Mouse (Mus musculus) liver, postnatal 0 days (tissue): ENCODE results near the gene Snapc4. TPM values are rescaled to one million over a fixed set of nuclear protein-coding genes. Genes with fewer than 3 reads are reported as not detected.

Experiments
- ATAC-seq: fragments of 200-750 bp; cut with Nextera tagmentation; 2 replicates; pipeline ENCODE4 v1.8.0; 2017; ENCODE audit warnings: mild to moderate bottlenecking, moderate library complexity
- DNase-seq: peaks from one replicate; pipeline ENCODE4 v3.0.0-alpha.2; 2016
- H3K27ac ChIP-seq: fragments of 300-500 bp; sonication (generic); 2 replicates; pipeline ENCODE4 v1.5.1; 2014; ENCODE audit warnings: antibody characterized with exemption, moderate library complexity, mild to moderate bottlenecking, low read depth
- H3K27me3 ChIP-seq: fragments of 300-500 bp; sonication (generic); 2 replicates; pipeline ENCODE4 v1.6.1; 2014; ENCODE audit warnings: low read length, control low read depth, mixed read lengths; ENCODE audit not compliant: insufficient read depth
- H3K36me3 ChIP-seq: fragments of 300-500 bp; sonication (generic); replicated peaks from 2 replicates; pipeline ENCODE4 v1.6.1; 2014; ENCODE audit warnings: mild to moderate bottlenecking, control low read depth, low read length, moderate library complexity, mixed read lengths; ENCODE audit not compliant: insufficient read depth
- H3K4me1 ChIP-seq: fragments of 300-500 bp; sonication (generic); 2 replicates; pipeline ENCODE4 v1.6.1; 2014; ENCODE audit warnings: antibody characterized with exemption, mild to moderate bottlenecking, control low read depth; ENCODE audit not compliant: insufficient read depth
- H3K4me2 ChIP-seq: fragments of 300-500 bp; sonication (generic); 2 replicates; pipeline ENCODE4 v1.6.1; 2014; ENCODE audit warnings: low read depth, mild to moderate bottlenecking, low read length, moderate library complexity, mixed read lengths
- H3K4me3 ChIP-seq: fragments of 300-500 bp; sonication (generic); 2 replicates; pipeline ENCODE4 v1.5.1; 2014; ENCODE audit warnings: low read depth, low read length
- H3K9ac ChIP-seq: fragments of 300-500 bp; sonication (generic); replicated peaks from 2 replicates; pipeline ENCODE4 v1.6.1; 2014; ENCODE audit warnings: mild to moderate bottlenecking, moderate library complexity
- H3K9me3 ChIP-seq: fragments of 300-500 bp; sonication (generic); 2 replicates; pipeline ENCODE4 v1.6.1; 2016; ENCODE audit warnings: mild to moderate bottlenecking, control low read depth, low read length, mixed read lengths
- CTCF ChIP-seq: sonication (generic); IDR thresholded peaks from 2 replicates; pipeline ENCODE4 v1.5.1; 2016; ENCODE audit warnings: antibody characterized with exemption, low read depth
- EP300 ChIP-seq: IDR thresholded peaks from 2 replicates; pipeline ENCODE4 v1.6.1; 2016; ENCODE audit warnings: antibody characterized with exemption, low read depth, mild to moderate bottlenecking
- WGBS: fragments of 180-500 bp; shearing (Covaris S2); extraction: QIAGEN DNeasy Blood & Tissue Kit; methylation state at CpG from one replicate; pipeline ENCODE4 v1.1.7; 2014; ENCODE audit not compliant: insufficient replicate concordance; 5-methylcytosine and 5-hydroxymethylcytosine counted together
- polyA plus RNA-seq: library from polyadenylated mRNA; unstranded; fragments of >200 nt; fragmentation: Nextera tagmentation; extraction: Ambion mirVana; gene quantifications from 2 replicates; pipeline ENCODE4 v1.2.1, GENCODE M21; 2015

The Snapc4 gene
- polyA plus RNA-seq, 1 experiment from 2014 or later, result 5.5 TPM

GRCm38 (mm10) chr2:26351358-26352290 lies 28.8 kb downstream of the Snapc4 start, which contains the start of gene Dnlz:
Dnlz (minus strand) TSS chr2:26352110.
- ATAC-seq, result peak; percentile 90
- H3K36me3 ChIP-seq, result peaks cover 4% of the 10 kb centered on the region
- no peaks in the 10 kb centered on the region for H3K27me3 ChIP-seq
- no peaks in the 10 kb centered on the region for H3K9me3 ChIP-seq
- peaks cover 16% of the 10 kb centered on the region for H3K4me1 ChIP-seq
- 1% methylated on average over 62 of the region's 62 CpGs for WGBS
- TF ChIP-seq EP300, result no peak; the same call in 1 of the 2 replicates
- peak; percentile 82 for TF ChIP-seq CTCF
- peak within 1 kb of the TSS; percentile 97 for H3K4me2 ChIP-seq
- peak within 1 kb of the TSS; percentile 78 for H3K4me3 ChIP-seq
- peak within 1 kb of the TSS; percentile 92 for H3K9ac ChIP-seq
- DNase-seq, result peak; percentile 93
- peak within 1 kb of the TSS; percentile 85 for H3K27ac ChIP-seq

- no peak for TF ChIP-seq EP300
- no peak for TF ChIP-seq CTCF
- no peaks in the 10 kb centered on the region; the same call in none of the 2 replicates for H3K36me3 ChIP-seq
- H3K27ac ChIP-seq, result peak overlapping the region; percentile 34; the same call in 1 of the 2 replicates
- ATAC-seq (no peak), DNase-seq (no peak)
- no peak overlapping the region for H3K4me2 ChIP-seq
- H3K9ac ChIP-seq, result no peak overlapping the region
- 64% methylated on average over 6 of the region's 6 CpGs for WGBS
- peaks cover 16% of the 10 kb centered on the region for H3K4me1 ChIP-seq
- no peak overlapping the region for H3K4me3 ChIP-seq
- H3K9me3 ChIP-seq, result no peaks in the 10 kb centered on the region
- no peaks in the 10 kb centered on the region for H3K27me3 ChIP-seq
Observed at GRCm38 (mm10) chr2:26348241-26348640, 32.2 kb downstream of the Snapc4 start.

- TF ChIP-seq EP300, result no peak
- TF ChIP-seq CTCF, result no peak
- Histone ChIP-seq H3K4me3 (no peak overlapping the region), H3K27ac (peak overlapping the region; percentile 57; the same call in 1 of the 2 replicates), H3K9ac (no peak overlapping the region), H3K9me3 (no peaks in the 10 kb centered on the region), H3K4me1 (peaks cover 7% of the 10 kb centered on the region), H3K4me2 (no peak overlapping the region), H3K27me3 (no peaks in the 10 kb centered on the region), H3K36me3 (no peaks in the 10 kb centered on the region; the same call in 1 of the 2 replicates)
- 61% methylated on average over 11 of the region's 11 CpGs for WGBS
- ATAC-seq (peak; percentile 26; the same call in 1 of the 2 replicates), DNase-seq (no peak)
Observed at GRCm38 (mm10) chr2:26342609-26343490, 37.6 kb downstream of the Snapc4 start.

GRCm38 (mm10) chr2:26342044-26342443 lies 38.4 kb downstream of the Snapc4 start:
- WGBS, result 59% methylated on average over 10 of the region's 10 CpGs
- H3K27me3 ChIP-seq, result no peaks in the 10 kb centered on the region
- no peaks in the 10 kb centered on the region for H3K9me3 ChIP-seq
- H3K27ac ChIP-seq, result peak overlapping the region; percentile 29; the same call in 1 of the 2 replicates
- DNase-seq, result peak; percentile 57
- H3K9ac ChIP-seq, result no peak overlapping the region
- TF ChIP-seq EP300 (no peak), CTCF (no peak)
- peak; percentile 42 for ATAC-seq
- H3K4me2 ChIP-seq, result no peak overlapping the region
- H3K4me1 ChIP-seq, result peaks cover 7% of the 10 kb centered on the region
- H3K4me3 ChIP-seq, result no peak overlapping the region
- no peaks in the 10 kb centered on the region; the same call in 1 of the 2 replicates for H3K36me3 ChIP-seq

- WGBS, result 86% methylated on average over 2 of the region's 2 CpGs
- Histone ChIP-seq H3K9me3 (no peaks in the 10 kb centered on the region), H3K27ac (peak overlapping the region; percentile 29; the same call in 1 of the 2 replicates), H3K4me1 (peaks cover 7% of the 10 kb centered on the region), H3K9ac (no peak overlapping the region), H3K27me3 (no peaks in the 10 kb centered on the region), H3K36me3 (no peaks in the 10 kb centered on the region; the same call in 1 of the 2 replicates), H3K4me2 (no peak overlapping the region), H3K4me3 (no peak overlapping the region)
- TF ChIP-seq CTCF (no peak), EP300 (no peak)
- ATAC-seq (0 out of 2 replicates have a peak, but pooled peaks have one; percentile 14), DNase-seq (no peak)
Observed at GRCm38 (mm10) chr2:26341510-26341981, 38.9 kb downstream of the Snapc4 start.
